Mouse (Mus musculus) hindbrain, embryonic 15.5 days (tissue): ENCODE measurements around the gene Tlx3. TPM values are rescaled to one million over a fixed set of nuclear protein-coding genes. Genes with fewer than 3 reads are reported as not detected.

Source experiments
- ATAC-seq: fragments of 200-750 bp; cut with Nextera tagmentation; 2 replicates; pipeline ENCODE4 v1.8.0; 2017; ENCODE audit warnings: low read depth, moderate number of reproducible peaks, moderate TSS enrichment; ENCODE audit not compliant: low FRiP score
- H3K27ac ChIP-seq: fragments of 300-500 bp; sonication (generic); replicated peaks from 2 replicates; pipeline ENCODE4 v1.5.1; 2015; ENCODE audit warnings: mild to moderate bottlenecking, inconsistent platforms
- H3K27me3 ChIP-seq: fragments of 300-500 bp; sonication (generic); 2 replicates; pipeline ENCODE4 v1.6.1; 2015; ENCODE audit warnings: control low read depth, inconsistent platforms
- H3K36me3 ChIP-seq: fragments of 300-500 bp; sonication (generic); 2 replicates; pipeline ENCODE4 v1.6.1; 2015; ENCODE audit warnings: control low read depth, inconsistent platforms
- H3K4me1 ChIP-seq: fragments of 300-500 bp; sonication (generic); replicated peaks from 2 replicates; pipeline ENCODE4 v1.6.1; 2015; ENCODE audit warnings: control low read depth, inconsistent platforms
- H3K4me2 ChIP-seq: fragments of 300-500 bp; sonication (generic); 2 replicates; pipeline ENCODE4 v1.6.1; 2015; ENCODE audit warnings: moderate library complexity, mild to moderate bottlenecking, inconsistent platforms
- H3K4me3 ChIP-seq: fragments of 300-500 bp; sonication (generic); 2 replicates; pipeline ENCODE4 v1.5.1; 2015; ENCODE audit warnings: mild to moderate bottlenecking, inconsistent platforms
- H3K9ac ChIP-seq: fragments of 300-500 bp; sonication (generic); 2 replicates; pipeline ENCODE4 v1.6.1; 2015; ENCODE audit warnings: inconsistent platforms
- H3K9me3 ChIP-seq: fragments of 300-500 bp; sonication (generic); 2 replicates; pipeline ENCODE4 v1.6.1; 2016; ENCODE audit warnings: control low read depth, inconsistent platforms
- WGBS: fragments of 180-500 bp; shearing (Covaris S2); methylation state at CpG from one replicate; pipeline ENCODE4 v1.1.7; 2015; 5-methylcytosine and 5-hydroxymethylcytosine counted together
- polyA plus RNA-seq: library from polyadenylated mRNA; unstranded; fragments of >200 nt; fragmentation: Nextera tagmentation; extraction: Ambion mirVana; gene quantifications from 2 replicates; pipeline ENCODE4 v1.2.1, GENCODE M21; 2015

Gene Tlx3
- polyA plus RNA-seq, 1 experiment from 2014 or later, result 18.1 TPM

DNA sequence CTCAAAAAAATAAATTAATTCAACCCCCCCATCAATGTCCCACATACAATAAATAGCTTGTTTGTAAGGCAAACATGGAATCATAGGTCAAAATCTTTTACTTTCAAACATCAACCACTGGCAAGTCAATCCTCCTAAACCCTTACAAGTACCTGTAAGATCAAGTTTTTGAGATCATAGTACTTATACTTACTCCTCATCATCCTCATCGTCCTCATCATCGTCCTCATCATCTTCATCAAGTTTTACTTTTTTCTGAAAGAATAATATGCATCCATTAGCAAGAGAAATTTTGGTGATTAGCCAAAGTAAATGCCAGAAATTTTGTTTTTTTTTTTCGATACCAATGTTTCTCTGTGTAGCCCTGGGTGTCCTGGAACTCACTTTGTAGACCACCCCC is 43.6 kb downstream of the Tlx3 start:
- ATAC-seq, result no peak
- peaks cover 53% of the 10 kb centered on the region for H3K36me3 ChIP-seq

DNA sequence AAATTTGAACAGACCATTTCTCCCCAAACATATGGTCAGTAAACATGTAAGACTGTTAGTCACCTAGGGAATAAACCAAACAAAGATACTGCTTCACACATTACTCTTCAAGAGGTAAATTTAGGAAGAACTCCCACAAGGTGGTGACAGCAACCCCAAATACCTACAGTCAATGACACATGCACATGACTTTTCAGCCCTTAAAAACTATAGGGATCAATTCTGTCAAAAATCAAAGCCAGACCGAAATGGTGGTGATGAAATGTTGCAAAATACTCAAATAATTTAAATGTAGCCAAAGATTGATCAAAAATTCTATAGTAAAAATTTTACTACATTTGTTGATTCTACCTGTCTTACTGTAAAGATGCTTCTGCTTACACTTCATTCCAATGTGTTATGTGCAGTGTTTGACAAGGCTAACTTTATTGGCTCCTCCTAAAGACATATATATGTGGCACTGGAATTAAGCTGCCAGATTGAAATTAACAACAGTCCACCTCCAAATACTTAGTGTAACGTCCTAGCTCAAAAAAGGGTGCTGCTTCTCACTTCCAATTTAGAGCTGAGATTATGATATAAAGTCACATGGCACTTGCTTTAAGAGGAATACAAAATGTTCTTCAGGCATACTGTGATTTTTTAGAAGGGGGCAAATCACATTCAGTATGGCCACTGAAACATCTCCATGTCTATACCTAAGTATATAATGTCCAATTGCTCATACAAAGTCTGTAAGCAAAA is 45.8 kb downstream of the Tlx3 start:
- no peak overlapping the region for H3K4me3 ChIP-seq
- H3K27ac ChIP-seq, result no peak overlapping the region
- H3K9ac ChIP-seq, result no peak overlapping the region
- H3K9me3 ChIP-seq, result no peaks in the 10 kb centered on the region
- H3K4me2 ChIP-seq, result no peak overlapping the region
- peaks cover 16% of the 10 kb centered on the region for H3K4me1 ChIP-seq
- H3K36me3 ChIP-seq, result peaks cover 70% of the 10 kb centered on the region
- H3K27me3 ChIP-seq, result no peaks in the 10 kb centered on the region
- WGBS, result 88% methylated on average over 2 of the region's 2 CpGs
- ATAC-seq, result no peak

More for the DNA sequence above, 43.6 kb downstream of the Tlx3 start:
- Histone ChIP-seq H3K9me3 (no peaks in the 10 kb centered on the region), H3K27me3 (no peaks in the 10 kb centered on the region), H3K4me1 (peaks cover 23% of the 10 kb centered on the region), H3K27ac (no peak overlapping the region), H3K9ac (no peak overlapping the region), H3K4me2 (no peak overlapping the region), H3K4me3 (no peak overlapping the region)
- WGBS, result 84% methylated on average over 3 of the region's 3 CpGs

DNA sequence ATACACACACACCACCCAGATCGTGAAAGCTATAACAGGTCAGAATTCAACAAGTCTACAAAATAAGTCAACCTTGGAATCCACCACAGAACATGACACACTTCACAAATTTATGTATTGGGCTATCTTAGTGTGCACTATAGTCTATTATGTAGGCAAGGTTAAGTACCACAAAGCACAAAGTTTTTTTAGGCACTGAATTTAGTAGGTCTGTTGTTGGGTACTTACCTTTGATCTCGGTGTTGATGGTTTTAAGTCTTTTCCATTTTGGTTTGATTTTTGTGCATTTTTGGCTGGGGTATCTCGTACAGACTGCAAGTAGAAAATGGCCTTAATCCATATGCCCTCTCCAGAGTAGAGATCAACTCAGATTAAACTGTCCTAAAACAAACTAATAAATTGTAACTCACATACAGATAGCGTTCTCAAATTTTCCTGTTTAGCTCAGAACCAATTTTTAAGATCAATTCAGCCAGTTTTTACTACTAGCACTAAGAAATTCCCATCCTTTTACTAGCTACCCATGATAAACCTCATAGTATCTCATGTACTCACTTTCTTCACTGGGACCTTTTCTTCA is 46.9 kb downstream of the Tlx3 start:
- 93% methylated on average over 4 of the region's 4 CpGs for WGBS
- peaks cover 11% of the 10 kb centered on the region for H3K4me1 ChIP-seq
- no peaks in the 10 kb centered on the region for H3K27me3 ChIP-seq
- peaks cover 81% of the 10 kb centered on the region for H3K36me3 ChIP-seq
- H3K4me3 ChIP-seq, result no peak overlapping the region
- no peak overlapping the region for H3K9ac ChIP-seq
- H3K27ac ChIP-seq, result no peak overlapping the region
- H3K4me2 ChIP-seq, result no peak overlapping the region
- no peaks in the 10 kb centered on the region for H3K9me3 ChIP-seq
- no peak for ATAC-seq

DNA sequence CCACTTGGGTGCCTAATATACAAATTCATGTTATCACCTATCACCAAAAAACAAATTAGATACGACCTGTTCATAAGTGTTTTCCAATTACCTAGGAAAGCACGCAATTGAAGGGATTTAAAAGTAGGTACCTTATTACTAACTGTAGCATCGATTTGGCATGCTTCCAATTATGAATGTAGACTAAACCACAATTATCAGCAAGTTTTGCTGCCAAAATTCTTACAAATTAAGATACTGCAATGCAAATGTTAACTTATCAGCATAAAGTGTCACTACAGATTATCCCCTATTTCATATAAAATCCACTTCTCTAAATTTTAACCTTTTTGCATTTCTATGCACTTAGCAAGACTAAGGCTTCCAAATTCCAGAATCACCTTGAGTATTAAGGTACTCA is 48.9 kb downstream of the Tlx3 start:
- Histone ChIP-seq H3K4me1 (no peaks in the 10 kb centered on the region), H3K4me3 (no peak overlapping the region), H3K36me3 (peaks cover 84% of the 10 kb centered on the region), H3K27ac (no peak overlapping the region), H3K4me2 (no peak overlapping the region), H3K9ac (no peak overlapping the region), H3K27me3 (no peaks in the 10 kb centered on the region), H3K9me3 (no peaks in the 10 kb centered on the region)
- WGBS, result 91% methylated on average over 3 of the region's 3 CpGs
- no peak for ATAC-seq

DNA sequence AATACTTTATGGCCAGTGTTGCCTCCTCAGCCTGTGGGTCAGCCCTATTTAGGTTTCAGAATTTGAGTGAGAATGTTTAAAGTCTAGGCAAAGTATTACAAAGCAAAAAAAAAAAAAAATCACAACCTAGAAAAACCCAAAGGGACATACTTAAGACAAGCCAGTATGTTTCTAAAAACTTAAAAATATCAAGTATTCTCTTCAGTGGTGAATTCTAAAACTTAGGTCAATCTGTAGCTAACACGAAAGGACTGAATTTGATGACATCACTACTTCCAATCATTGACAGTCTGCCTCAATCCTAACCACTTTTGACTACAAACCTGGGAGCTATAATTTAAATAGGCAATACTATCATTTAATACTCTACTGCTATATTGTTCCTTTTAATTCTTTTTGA is 50.4 kb downstream of the Tlx3 start:
- peaks cover 2% of the 10 kb centered on the region for H3K4me1 ChIP-seq
- H3K9ac ChIP-seq, result no peak overlapping the region
- WGBS, result 93% methylated on average over 1 of the region's 1 CpGs
- no peaks in the 10 kb centered on the region for H3K27me3 ChIP-seq
- H3K36me3 ChIP-seq, result peaks cover 77% of the 10 kb centered on the region
- no peak for ATAC-seq
- H3K27ac ChIP-seq, result no peak overlapping the region
- H3K4me2 ChIP-seq, result no peak overlapping the region
- no peaks in the 10 kb centered on the region for H3K9me3 ChIP-seq
- H3K4me3 ChIP-seq, result no peak overlapping the region

DNA sequence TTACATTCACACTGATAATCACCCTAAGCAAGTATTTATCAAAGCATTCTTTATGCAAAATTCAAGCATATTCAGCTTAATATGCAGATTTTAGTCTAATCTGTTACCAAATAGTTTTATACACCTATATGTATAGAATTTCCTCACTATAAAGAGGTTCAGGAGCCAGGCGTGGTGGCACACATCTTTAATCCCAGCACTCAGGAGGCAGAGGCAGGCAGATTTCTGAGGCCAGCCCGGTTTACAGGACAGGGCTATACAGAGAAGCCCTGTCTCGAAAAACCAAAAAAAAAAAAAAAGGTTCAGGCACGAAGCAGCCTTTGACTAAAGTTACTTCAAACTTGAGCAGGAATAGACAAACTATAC is 51.6 kb downstream of the Tlx3 start:
- peaks cover 67% of the 10 kb centered on the region for H3K36me3 ChIP-seq
- H3K9me3 ChIP-seq, result no peaks in the 10 kb centered on the region
- no peaks in the 10 kb centered on the region for H3K27me3 ChIP-seq
- H3K4me1 ChIP-seq, result peaks cover 12% of the 10 kb centered on the region
- WGBS, result 81% methylated on average over 4 of the region's 4 CpGs
- no peak overlapping the region for H3K4me3 ChIP-seq
- no peak for ATAC-seq
- no peak overlapping the region for H3K9ac ChIP-seq
- no peak overlapping the region for H3K4me2 ChIP-seq
- no peak overlapping the region for H3K27ac ChIP-seq

DNA sequence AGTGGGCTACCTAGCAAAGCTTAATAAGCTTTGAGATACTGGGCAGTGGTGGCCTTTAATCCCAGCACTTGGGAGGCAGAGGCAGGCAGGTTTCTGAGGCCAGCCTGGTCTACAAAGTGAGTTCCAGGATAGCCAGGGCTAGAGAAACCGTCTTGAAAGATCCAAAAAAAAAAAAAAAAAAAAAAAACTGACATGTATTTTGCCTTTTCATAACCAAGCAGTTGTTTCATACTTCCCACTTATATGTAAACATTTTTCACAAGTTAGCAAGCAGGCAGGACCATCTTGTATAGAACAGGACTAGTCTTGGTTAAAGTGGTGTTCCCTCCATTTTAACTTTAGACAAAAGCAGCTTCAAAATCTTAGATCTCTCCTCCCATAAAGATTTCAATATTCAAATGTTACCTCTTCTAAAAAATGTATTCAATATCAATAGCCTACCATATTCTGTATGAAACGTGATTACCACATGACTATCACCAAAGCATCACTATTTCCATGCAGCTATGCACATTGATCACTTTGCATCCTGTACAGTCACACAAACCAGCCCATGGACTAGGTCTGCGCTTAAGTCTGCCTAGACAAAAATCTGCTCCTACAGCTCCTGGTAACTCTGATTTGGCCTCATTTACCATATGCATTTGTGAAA is 52.1 kb downstream of the Tlx3 start:
- Histone ChIP-seq H3K4me3 (no peak overlapping the region), H3K36me3 (peaks cover 62% of the 10 kb centered on the region), H3K4me2 (no peak overlapping the region), H3K4me1 (peaks cover 16% of the 10 kb centered on the region), H3K27me3 (no peaks in the 10 kb centered on the region), H3K9me3 (no peaks in the 10 kb centered on the region), H3K27ac (no peak overlapping the region), H3K9ac (no peak overlapping the region)
- no peak for ATAC-seq
- WGBS, result 72% methylated on average over 3 of the region's 3 CpGs

Other genes starting within 250 kb of the Tlx3 start
- gene Fgf18, start 56.2 kb downstream of the Tlx3 start, polyA plus RNA-seq, result 7.1 and 7.4 TPM in 2 replicates
- gene Npm1, start 40.4 kb downstream of the Tlx3 start, polyA plus RNA-seq, result 377 and 402 TPM in 2 replicates
- 0.16 TPM in 1 of 2 replicates, not detected in the other for gene Gm12117, start 73.1 kb upstream of the Tlx3 start, polyA plus RNA-seq